11 mouse cellular contexts compared by ENCODE assay signal in genomic region chr3:19978474-19978873, GRCm38 (mm10). TPM values are rescaled to one million over a fixed set of nuclear protein-coding genes. Genes with fewer than 3 reads are reported as not detected.
DNase-seq lines count a peak whose midpoint lies in the region; ATAC-seq and TF ChIP-seq lines count a peak whose summit lies in the region.
"Had no signal": no experiment of that assay in that cellular context is flagged by ENCODE, and none has a peak within 500 bp of the region (broad histone marks: within the 10 kb centered on the region; RNA-seq: fewer than 3 reads in every experiment).

No protein-coding gene starts in this region.

- no peak for TF ChIP-seq POLR2A in liver, adult 2 months (IDR thresholded peaks at IDR 0.05; ENCODE audit: extremely low read depth, insufficient read depth, low read length)

- H3K27me3 ChIP-seq in liver, adult 2 months (ENCODE audit: control insufficient read depth, insufficient read depth, low read length) = no peaks in the 10 kb centered on the region
- no peaks in the 10 kb centered on the region for H3K27me3 ChIP-seq in liver, embryonic 12.5 days (replicated peaks)
- H3K27me3 ChIP-seq in liver, embryonic 15.5 days = no peaks in the 10 kb centered on the region
- H3K27me3 ChIP-seq: heart, embryonic 13.5 days had no signal

- intact Hi-C loops in heart, postnatal 25 days (cut with DNase I) = no loop called here

- H3K27ac ChIP-seq in liver, adult 2 months (replicated peaks; ENCODE audit: insufficient read depth, low read depth, low read length) = peak overlapping the region; percentile 32; the same call in 1 of the 2 replicates
- no peak overlapping the region for H3K27ac ChIP-seq in liver, embryonic 12.5 days
- H3K27ac ChIP-seq in liver, embryonic 15.5 days (replicated peaks) = peak overlapping the region; percentile 45
- H3K27ac ChIP-seq: forebrain, embryonic 10.5 days; heart, embryonic 13.5 days had no signal

- H3K9ac ChIP-seq in liver, adult 2 months (ENCODE audit: low read depth, low read length) = no peak overlapping the region
- H3K9ac ChIP-seq in liver, embryonic 12.5 days = no peak overlapping the region
- no peak overlapping the region for H3K9ac ChIP-seq in liver, embryonic 15.5 days
- H3K9ac ChIP-seq: heart, embryonic 13.5 days had no signal

- no peak overlapping the region for H3K4me2 ChIP-seq in liver, embryonic 12.5 days
- no peak overlapping the region for H3K4me2 ChIP-seq in liver, embryonic 15.5 days
- H3K4me2 ChIP-seq: heart, embryonic 13.5 days had no signal

- peak; percentile 94 for DNase-seq in liver, adult 2 months (ENCODE audit: extremely low read depth, low read depth, low spot score)
- peak; percentile 49 for DNase-seq in embryo, embryonic 11 days
- peak; percentile 17 for DNase-seq in heart, postnatal 25 days (ENCODE audit: low spot score)
- no peak for DNase-seq in cerebellum, adult 9-10 months
- DNase-seq: cerebellum, adult 9-11 months; retina, postnatal 1 day had no signal

- no peaks in the 10 kb centered on the region for H3K9me3 ChIP-seq in liver, embryonic 12.5 days (replicated peaks)
- no peaks in the 10 kb centered on the region for H3K9me3 ChIP-seq in liver, embryonic 15.5 days (replicated peaks)
- H3K9me3 ChIP-seq: forebrain, embryonic 10.5 days; heart, embryonic 13.5 days had no signal

- no peak for TF ChIP-seq CTCF in liver, adult 2 months (IDR thresholded peaks at IDR 0.05; ENCODE audit: low read depth, low read length)

- H3K4me3 ChIP-seq in liver, adult 2 months (ENCODE audit: insufficient read depth, low read depth, low read length) = no peak overlapping the region
- no peak overlapping the region for H3K4me3 ChIP-seq in liver, embryonic 12.5 days
- H3K4me3 ChIP-seq in liver, embryonic 15.5 days (replicated peaks) = no peak overlapping the region
- H3K4me3 ChIP-seq: forebrain, embryonic 10.5 days; heart, embryonic 13.5 days had no signal

- peaks cover 77% of the 10 kb centered on the region for H3K36me3 ChIP-seq in liver, adult 2 months (ENCODE audit: control insufficient read depth, insufficient read depth, low read length)
- no peaks in the 10 kb centered on the region for H3K36me3 ChIP-seq in liver, embryonic 12.5 days
- H3K36me3 ChIP-seq in liver, embryonic 15.5 days (replicated peaks) = no peaks in the 10 kb centered on the region
- H3K36me3 ChIP-seq: forebrain, embryonic 10.5 days; heart, embryonic 13.5 days had no signal

- H3K4me1 ChIP-seq in liver, adult 2 months (ENCODE audit: control insufficient read depth, insufficient read depth, low read length) = peaks cover 20% of the 10 kb centered on the region
- H3K4me1 ChIP-seq in liver, embryonic 12.5 days = no peaks in the 10 kb centered on the region
- H3K4me1 ChIP-seq in liver, embryonic 15.5 days (replicated peaks) = no peaks in the 10 kb centered on the region
- H3K4me1 ChIP-seq: forebrain, embryonic 10.5 days; heart, embryonic 13.5 days had no signal

- no peaks in the 10 kb centered on the region for H3K79me2 ChIP-seq in liver, adult 2 months (ENCODE audit: control insufficient read depth, insufficient read depth, low read length)

- no peak for ATAC-seq in liver, embryonic 12.5 days
- peak; percentile 54 for ATAC-seq in liver, embryonic 15.5 days (ENCODE audit: insufficient read depth)
- no peak for ATAC-seq in megakaryocyte, adult 5-6 weeks (ENCODE audit: poor library complexity, severe bottlenecking)

- 14% methylated on average over 4 of the region's 4 CpGs for WGBS in liver, adult 2 months
- WGBS in liver, embryonic 12.5 days (ENCODE audit: insufficient replicate concordance) = 43% methylated on average over 4 of the region's 4 CpGs
- 43% methylated on average over 4 of the region's 4 CpGs for WGBS in liver, embryonic 15.5 days (ENCODE audit: insufficient replicate concordance)

RNA-seq across cellular contexts. Expression of gene Cp, which starts 21.6 kb away (rescaled TPM):
- 920 and 1,216 TPM in 2 replicates for total RNA-seq in liver, adult 2 months (2014; rRNA removed)
- polyA plus RNA-seq in liver, adult 2 months (2012; rRNA removed) = 217 and 227 TPM in 2 replicates
- 0.68 and 0.77 TPM in 2 replicates for polyA plus RNA-seq in liver, embryonic 12.5 days (2016; fragmentation: Nextera tagmentation; extraction: Ambion mirVana)
- total RNA-seq in heart, postnatal 25 days (2021) = 10 to 100 TPM; 27.6 to 31.8 TPM
- 38.6 and 58.7 TPM in 2 replicates for polyA plus RNA-seq in liver, embryonic 15.5 days (2015; fragmentation: Nextera tagmentation; extraction: Ambion mirVana)
- 1.0 and 3.0 TPM in 2 replicates for total RNA-seq in megakaryocyte, adult 5-6 weeks (2015)
- total RNA-seq in megakaryocyte, adult 5-6 weeks (2017) = 3.0 and 3.6 TPM in 2 replicates

RNA-seq across cellular contexts. Expression of gene Hps3, which starts 56.6 kb away (rescaled TPM):
- 7.6 and 8.6 TPM in 2 replicates for total RNA-seq in liver, adult 2 months (2014; rRNA removed)
- polyA plus RNA-seq in liver, adult 2 months (2012; rRNA removed) = 7.6 and 11.7 TPM in 2 replicates
- 9.0 and 9.1 TPM in 2 replicates for polyA plus RNA-seq in liver, embryonic 12.5 days (2016; fragmentation: Nextera tagmentation; extraction: Ambion mirVana)
- 1 to 10 TPM; 7.3 to 8.2 TPM for total RNA-seq in heart, postnatal 25 days (2021)
- 5.8 and 5.9 TPM in 2 replicates for polyA plus RNA-seq in liver, embryonic 15.5 days (2015; fragmentation: Nextera tagmentation; extraction: Ambion mirVana)
- 109 and 112 TPM in 2 replicates for total RNA-seq in megakaryocyte, adult 5-6 weeks (2015)
- 88.3 and 94.4 TPM in 2 replicates for total RNA-seq in megakaryocyte, adult 5-6 weeks (2017)

Comparison
In these comparisons a context has a peak if more than half of its experiments do, and no peak if none do; other contexts are left out.
1. RNA of gene Cp, which starts 21.6 kb away (total RNA-seq): 920 to 1,216 TPM in liver, adult 2 months; 27.6 to 31.8 TPM in heart, postnatal 25 days and 1.0 to 3.6 TPM in megakaryocyte, adult 5-6 weeks; every median in the first group is over 10 times any median in the second.